Mouse (Mus musculus) spleen, adult 2 months (tissue): ENCODE results near the gene Lrfn2. TPM values are rescaled to one million over a fixed set of nuclear protein-coding genes. Genes with fewer than 3 reads are reported as not detected.

ENCODE experiments used
- DNase-seq, 2 experiments: peaks; one replicate each; pipeline versions ENCODE4 v3.0.0 to v3.0.0-alpha.2; 2012 to 2021; ENCODE audit warnings: low spot score in 2 of 2, low read depth in 1 of 2
- H3K27ac ChIP-seq: fragments of 200-500 bp; 2 replicates; pipeline ENCODE4 v1.5.1; 2012; ENCODE audit warnings: low read length, inconsistent platforms; ENCODE audit not compliant: insufficient read depth
- H3K27me3 ChIP-seq: fragments of 200-500 bp; 2 replicates; pipeline ENCODE4 v1.6.1; 2012; ENCODE audit warnings: mild to moderate bottlenecking, moderate library complexity, low read length, inconsistent platforms; ENCODE audit not compliant: control insufficient read depth, insufficient read depth
- H3K36me3 ChIP-seq: fragments of 200-500 bp; 2 replicates; pipeline ENCODE4 v1.6.1; 2012; ENCODE audit warnings: mild to moderate bottlenecking, low read length, inconsistent platforms; ENCODE audit not compliant: control insufficient read depth, insufficient read depth
- H3K4me1 ChIP-seq: fragments of 200-500 bp; 2 replicates; pipeline ENCODE4 v1.6.1; 2011; ENCODE audit warnings: inconsistent platforms; ENCODE audit not compliant: control insufficient read depth, insufficient read depth, insufficient read length
- H3K4me3 ChIP-seq: fragments of 200-500 bp; 2 replicates; pipeline ENCODE4 v1.5.1; 2011; ENCODE audit warnings: mild to moderate bottlenecking, inconsistent platforms; ENCODE audit not compliant: insufficient read depth, insufficient read length; ENCODE audit errors: extremely low read depth
- CTCF ChIP-seq: fragments of 200-500 bp; IDR thresholded peaks from 2 replicates; pipeline ENCODE4 v1.5.1; 2011; ENCODE audit warnings: mild to moderate bottlenecking, inconsistent platforms; ENCODE audit not compliant: insufficient read depth, insufficient read length, insufficient replicate concordance; ENCODE audit errors: extremely low read depth
- POLR2A ChIP-seq: fragments of 200-500 bp; IDR thresholded peaks from 2 replicates; pipeline ENCODE4 v1.6.1; 2011; ENCODE audit warnings: low read depth, low read length, inconsistent platforms
- WGBS: fragments of 180-500 bp; shearing (Covaris S2); methylation state at CpG from one replicate; pipeline ENCODE4 v1.1.7; 2018; 5-methylcytosine and 5-hydroxymethylcytosine counted together
- polyA plus RNA-seq: library from polyadenylated mRNA; depleted of rRNA; stranded (reverse); fragments of >200 nt; gene quantifications from 2 replicates; pipeline ENCODE4 v1.2.3, GENCODE M21; 2012

The Lrfn2 gene
- polyA plus RNA-seq, 1 experiment = 0.02 TPM

GRCm38 (mm10) chr17:49017438-49018415, 85.5 kb downstream of the Lrfn2 start:
- H3K27ac ChIP-seq = no peak overlapping the region

GRCm38 (mm10) chr17:49018774-49019488, 86.8 kb downstream of the Lrfn2 start:
- Histone ChIP-seq H3K4me1 (no peaks in the 10 kb centered on the region), H3K27me3 (no peaks in the 10 kb centered on the region), H3K27ac (no peak overlapping the region), H3K4me3 (no peak overlapping the region), H3K36me3 (no peaks in the 10 kb centered on the region)
- no peak for DNase-seq
- 31% methylated on average over 8 of the region's 8 CpGs for WGBS
- TF ChIP-seq CTCF = no peak
- TF ChIP-seq POLR2A = no peak

More at GRCm38 (mm10) chr17:49017438-49018415, 85.5 kb downstream of the Lrfn2 start:
- H3K4me1 ChIP-seq = no peaks in the 10 kb centered on the region
- H3K4me3 ChIP-seq = no peak overlapping the region
- H3K27me3 ChIP-seq = no peaks in the 10 kb centered on the region
- TF ChIP-seq POLR2A = no peak
- TF ChIP-seq CTCF = no peak
- H3K36me3 ChIP-seq = no peaks in the 10 kb centered on the region
- DNase-seq = no peak
- WGBS = 84% methylated on average over 17 of the region's 17 CpGs

DNA sequence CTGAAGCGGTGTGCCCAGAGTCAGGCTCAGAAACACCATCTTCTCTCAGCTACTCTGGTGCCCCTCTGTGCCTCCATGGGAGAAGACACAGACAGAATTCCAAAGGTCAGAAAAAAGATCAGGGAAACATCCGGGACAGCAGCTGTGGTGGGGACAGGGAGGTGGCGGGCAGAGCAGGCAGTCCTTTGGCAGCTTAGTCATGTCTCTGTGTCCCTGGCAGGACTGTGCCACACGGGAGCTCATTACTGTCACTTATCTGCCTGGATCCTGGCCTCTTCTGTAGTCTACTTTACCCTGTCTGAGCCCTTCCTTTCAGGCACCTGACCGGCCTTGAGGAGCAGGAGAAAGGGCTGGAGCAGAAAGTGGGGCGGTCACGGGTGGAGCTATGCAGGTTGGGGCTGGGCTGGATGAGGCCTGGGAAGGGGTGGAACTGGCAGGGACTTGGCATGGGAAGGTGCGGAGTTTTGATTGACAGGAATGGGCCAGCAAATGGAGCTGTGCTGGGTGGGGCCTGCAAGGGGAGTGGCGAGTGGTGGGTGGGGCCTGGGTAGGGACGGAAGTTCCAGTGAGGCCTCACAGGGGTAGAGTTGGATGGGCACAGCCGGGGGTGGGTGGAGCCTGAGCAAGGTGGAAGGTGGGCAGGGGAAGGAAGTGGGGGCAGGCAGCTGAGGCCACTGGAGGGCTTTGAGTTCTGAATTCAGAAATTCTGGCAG, 97.5 kb downstream of the Lrfn2 start:
- Histone ChIP-seq H3K27ac (no peak overlapping the region), H3K27me3 (no peaks in the 10 kb centered on the region), H3K36me3 (no peaks in the 10 kb centered on the region), H3K4me1 (no peaks in the 10 kb centered on the region; the same call in 1 of the 2 replicates), H3K4me3 (no peak overlapping the region)
- no peak for TF ChIP-seq POLR2A
- no peak for TF ChIP-seq CTCF
- DNase-seq = peak in 1 of 2 experiments; percentile 9
- WGBS = 24% methylated on average over 11 of the region's 11 CpGs

- WGBS = 63% methylated on average over 7 of the region's 7 CpGs
- no peak overlapping the region for H3K27ac ChIP-seq
- H3K27me3 ChIP-seq = no peaks in the 10 kb centered on the region
- no peak overlapping the region for H3K4me3 ChIP-seq
- H3K36me3 ChIP-seq = no peaks in the 10 kb centered on the region
- TF ChIP-seq CTCF (no peak), POLR2A (no peak)
- no peak for DNase-seq
- H3K4me1 ChIP-seq = no peaks in the 10 kb centered on the region; the same call in 1 of the 2 replicates
These were observed 98.1 kb downstream of the Lrfn2 start for GRCm38 (mm10) chr17:49030269-49030615.

- no peak overlapping the region for H3K4me3 ChIP-seq
- WGBS = 86% methylated on average over 5 of the region's 5 CpGs
- no peak for TF ChIP-seq POLR2A
- TF ChIP-seq CTCF = no peak
These were observed 98.7 kb downstream of the Lrfn2 start for GRCm38 (mm10) chr17:49030841-49031240.

DNA sequence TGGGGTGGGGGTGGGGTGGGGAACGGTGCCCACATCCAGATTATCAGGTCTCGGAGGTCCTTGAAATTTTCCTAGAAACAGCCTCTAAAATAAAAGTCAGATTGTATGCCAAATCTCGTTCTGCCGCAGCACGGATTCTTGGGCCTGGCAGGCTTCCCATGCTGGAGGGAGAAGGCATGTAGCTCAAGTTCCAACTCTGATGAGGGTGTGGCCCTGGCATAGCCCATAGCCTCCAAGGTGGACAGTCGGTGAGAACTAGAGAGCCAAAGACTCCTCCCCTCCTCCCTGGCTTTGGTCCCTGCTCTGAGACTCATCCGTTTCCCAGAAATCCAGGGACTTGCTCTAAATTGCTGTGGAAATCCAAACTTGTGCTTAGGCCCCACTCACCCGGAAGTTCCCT, 99.6 kb downstream of the Lrfn2 start:
- DNase-seq = no peak
- Histone ChIP-seq H3K27me3 (no peaks in the 10 kb centered on the region), H3K4me3 (no peak overlapping the region), H3K4me1 (no peaks in the 10 kb centered on the region; the same call in 1 of the 2 replicates), H3K36me3 (no peaks in the 10 kb centered on the region), H3K27ac (no peak overlapping the region)
- TF ChIP-seq CTCF (no peak), POLR2A (no peak)
- WGBS = 90% methylated on average over 8 of the region's 8 CpGs

More at GRCm38 (mm10) chr17:49030841-49031240, 98.7 kb downstream of the Lrfn2 start:
- Histone ChIP-seq H3K4me1 (no peaks in the 10 kb centered on the region; the same call in 1 of the 2 replicates), H3K27me3 (no peaks in the 10 kb centered on the region), H3K27ac (no peak overlapping the region), H3K36me3 (no peaks in the 10 kb centered on the region)
- no peak for DNase-seq
